Mouse (Mus musculus): ENCODE measurements around the gene Kcnj8. TPM values are rescaled to one million over a fixed set of nuclear protein-coding genes. Genes with fewer than 3 reads are reported as not detected.
A peak's percentile ranks its signal among the peaks of the same experiment; 100 is the strongest.

Gene Kcnj8
- polyA plus RNA-seq, 1 experiment from 2014 or later, result 7.5 TPM

GRCm38 (mm10) chr6:142545132-142545531, 26.3 kb downstream of the Kcnj8 start:
- Histone ChIP-seq H3K4me2 (peak overlapping the region; percentile 46), H3K27me3 (replicated peaks) (no peaks in the 10 kb centered on the region), H3K4me1 (peaks cover 23% of the 10 kb centered on the region), H3K9me3 (no peaks in the 10 kb centered on the region), H3K9ac (no peak overlapping the region), H3K36me3 (no peaks in the 10 kb centered on the region), H3K4me3 (no peak overlapping the region; the same call in 1 of the 2 replicates), H3K27ac (replicated peaks) (peak overlapping the region; percentile 65)
- WGBS, result 46% methylated on average over 14 of the region's 14 CpGs
- ATAC-seq (ENCODE audit: extremely low read depth, insufficient number of reproducible peaks, low FRiP score, low TSS enrichment), result peak; percentile 42; the same call in 1 of the 2 replicates

DNA sequence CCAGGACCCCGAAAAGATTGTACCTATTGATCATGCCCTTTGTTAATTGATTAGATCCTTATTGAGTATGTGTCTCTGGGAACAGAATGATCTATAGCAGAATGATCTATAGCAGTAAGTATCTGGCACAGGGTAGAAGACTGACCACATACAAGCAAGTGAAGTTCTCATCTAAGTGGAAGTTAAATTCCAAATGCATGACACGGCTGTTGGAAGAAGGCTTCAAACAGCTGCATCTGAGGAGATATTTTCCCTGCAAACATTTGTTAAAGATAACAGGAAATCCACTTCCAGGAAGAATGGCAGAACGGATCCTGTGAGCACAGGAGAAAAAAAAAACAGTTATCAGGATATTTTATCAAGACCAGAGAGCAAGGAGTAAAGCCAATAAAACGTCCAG, 27.8 kb downstream of the Kcnj8 start:
- ATAC-seq (ENCODE audit: extremely low read depth, insufficient number of reproducible peaks, low FRiP score, low TSS enrichment), result no peak
- WGBS, result 45% methylated on average over 4 of the region's 4 CpGs
- no peaks in the 10 kb centered on the region for H3K36me3 ChIP-seq

DNA sequence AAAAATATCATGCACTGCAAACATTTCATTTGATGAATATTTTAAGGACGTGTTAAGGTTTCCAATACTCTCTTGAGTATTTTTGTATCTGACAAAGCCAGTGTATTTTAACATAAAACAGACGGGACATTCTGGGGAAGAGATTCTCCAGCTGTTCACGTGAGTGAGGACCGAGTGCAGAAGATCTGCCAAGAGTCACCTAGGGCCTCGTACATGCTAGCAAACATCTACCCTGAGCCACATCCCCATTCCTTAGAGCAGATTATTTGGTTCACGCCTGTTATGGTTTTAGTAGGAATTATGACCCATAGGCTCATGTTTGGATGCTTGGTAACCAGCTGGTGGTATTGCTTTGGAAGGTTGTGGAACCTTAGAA, 28.6 kb downstream of the Kcnj8 start:
- WGBS, result 61% methylated on average over 6 of the region's 6 CpGs
- Histone ChIP-seq H3K9ac (no peak overlapping the region), H3K4me3 (no peak overlapping the region), H3K9me3 (no peaks in the 10 kb centered on the region), H3K4me1 (peaks cover 31% of the 10 kb centered on the region), H3K27ac (replicated peaks) (no peak overlapping the region; the same call in 1 of the 2 replicates), H3K36me3 (no peaks in the 10 kb centered on the region), H3K4me2 (no peak overlapping the region), H3K27me3 (replicated peaks) (no peaks in the 10 kb centered on the region)
- no peak for ATAC-seq (ENCODE audit: extremely low read depth, insufficient number of reproducible peaks, low FRiP score, low TSS enrichment)

More for the DNA sequence above, 27.8 kb downstream of the Kcnj8 start:
- Histone ChIP-seq H3K9ac (no peak overlapping the region), H3K27ac (replicated peaks) (no peak overlapping the region), H3K4me2 (no peak overlapping the region), H3K4me1 (peaks cover 25% of the 10 kb centered on the region), H3K4me3 (no peak overlapping the region), H3K9me3 (no peaks in the 10 kb centered on the region), H3K27me3 (replicated peaks) (no peaks in the 10 kb centered on the region)

GRCm38 (mm10) chr6:142542082-142542799, 29.2 kb downstream of the Kcnj8 start:
- H3K9me3 ChIP-seq, result no peaks in the 10 kb centered on the region
- no peak overlapping the region for H3K4me3 ChIP-seq
- no peak overlapping the region for H3K27ac ChIP-seq (replicated peaks)
- H3K9ac ChIP-seq, result no peak overlapping the region
- ATAC-seq (ENCODE audit: extremely low read depth, insufficient number of reproducible peaks, low FRiP score, low TSS enrichment), result no peak
- H3K36me3 ChIP-seq, result no peaks in the 10 kb centered on the region
- no peaks in the 10 kb centered on the region for H3K27me3 ChIP-seq (replicated peaks)
- H3K4me1 ChIP-seq, result peaks cover 31% of the 10 kb centered on the region
- no peak overlapping the region for H3K4me2 ChIP-seq
- 70% methylated on average over 8 of the region's 8 CpGs for WGBS

GRCm38 (mm10) chr6:142540561-142541160, 30.8 kb downstream of the Kcnj8 start:
- H3K4me3 ChIP-seq, result no peak overlapping the region
- no peak overlapping the region for H3K9ac ChIP-seq
- H3K27ac ChIP-seq (replicated peaks), result no peak overlapping the region
- WGBS, result 68% methylated on average over 10 of the region's 10 CpGs
- H3K36me3 ChIP-seq, result no peaks in the 10 kb centered on the region
- no peaks in the 10 kb centered on the region for H3K27me3 ChIP-seq (replicated peaks)
- H3K4me2 ChIP-seq, result no peak overlapping the region
- H3K9me3 ChIP-seq, result no peaks in the 10 kb centered on the region
- peaks cover 31% of the 10 kb centered on the region for H3K4me1 ChIP-seq
- no peak for ATAC-seq (ENCODE audit: extremely low read depth, insufficient number of reproducible peaks, low FRiP score, low TSS enrichment)

GRCm38 (mm10) chr6:142540131-142540530, 31.3 kb downstream of the Kcnj8 start:
- Histone ChIP-seq H3K4me2 (no peak overlapping the region), H3K27me3 (replicated peaks) (no peaks in the 10 kb centered on the region), H3K9me3 (no peaks in the 10 kb centered on the region), H3K9ac (no peak overlapping the region), H3K36me3 (no peaks in the 10 kb centered on the region), H3K4me3 (no peak overlapping the region), H3K27ac (replicated peaks) (no peak overlapping the region), H3K4me1 (peaks cover 30% of the 10 kb centered on the region)
- ATAC-seq (ENCODE audit: extremely low read depth, insufficient number of reproducible peaks, low FRiP score, low TSS enrichment), result no peak
- 68% methylated on average over 5 of the region's 5 CpGs for WGBS

DNA sequence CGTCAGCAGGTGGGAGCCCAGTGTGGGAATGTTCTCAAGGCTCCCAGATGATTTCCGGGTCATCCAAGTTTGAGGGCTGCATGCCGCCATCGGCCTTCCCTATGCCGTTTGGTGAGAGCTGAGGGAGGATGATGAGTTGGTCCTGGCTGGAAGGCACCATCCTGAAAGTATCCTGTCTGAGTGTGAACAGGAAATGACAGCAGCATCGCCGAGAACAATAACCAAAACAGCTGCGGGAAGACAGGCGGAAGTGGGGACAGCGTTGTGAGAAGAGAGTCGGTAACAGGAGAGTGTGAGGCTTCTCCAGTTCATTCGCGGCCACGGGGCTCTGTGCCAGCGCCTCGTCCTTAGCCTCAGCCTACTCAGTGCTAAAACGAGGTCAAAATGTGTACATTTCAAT, 32.9 kb downstream of the Kcnj8 start:
- 0 out of 2 replicates have a peak overlapping the region, but pooled peaks have one; percentile 20 for H3K27ac ChIP-seq (replicated peaks)
- H3K4me2 ChIP-seq, result no peak overlapping the region
- H3K4me1 ChIP-seq, result peaks cover 20% of the 10 kb centered on the region
- WGBS, result 56% methylated on average over 17 of the region's 17 CpGs
- H3K36me3 ChIP-seq, result no peaks in the 10 kb centered on the region
- no peak overlapping the region for H3K9ac ChIP-seq
- H3K27me3 ChIP-seq (replicated peaks), result no peaks in the 10 kb centered on the region
- no peak for ATAC-seq (ENCODE audit: extremely low read depth, insufficient number of reproducible peaks, low FRiP score, low TSS enrichment)
- no peaks in the 10 kb centered on the region for H3K9me3 ChIP-seq
- no peak overlapping the region for H3K4me3 ChIP-seq

DNA sequence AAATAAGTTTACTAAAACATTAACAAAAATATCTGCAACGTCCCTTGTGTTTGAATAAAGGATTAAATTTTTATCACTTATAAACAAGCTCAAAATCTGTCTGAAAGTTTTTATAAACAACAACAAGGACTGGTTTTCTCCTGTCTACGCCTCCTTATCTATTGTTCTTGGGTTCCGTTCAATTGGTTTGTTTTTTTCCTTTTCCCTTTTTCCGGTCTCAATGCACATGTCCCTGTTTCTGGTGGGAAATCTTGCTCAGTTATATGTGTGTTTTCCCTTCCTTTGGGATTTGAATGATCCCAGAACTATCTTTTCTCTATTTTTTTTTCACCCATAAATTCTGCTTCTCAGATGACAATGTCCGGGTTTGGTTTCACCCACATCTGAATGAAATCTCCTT, 38.0 kb downstream of the Kcnj8 start:
- Histone ChIP-seq H3K9me3 (no peaks in the 10 kb centered on the region), H3K27ac (replicated peaks) (0 out of 2 replicates have a peak overlapping the region, but pooled peaks have one; percentile 56), H3K4me2 (no peak overlapping the region), H3K36me3 (no peaks in the 10 kb centered on the region), H3K4me3 (no peak overlapping the region), H3K4me1 (peaks cover 10% of the 10 kb centered on the region; the same call in 1 of the 2 replicates), H3K9ac (no peak overlapping the region), H3K27me3 (replicated peaks) (no peaks in the 10 kb centered on the region)
- ATAC-seq (ENCODE audit: extremely low read depth, insufficient number of reproducible peaks, low FRiP score, low TSS enrichment), result no peak
- WGBS, result 58% methylated on average over 5 of the region's 5 CpGs

- 83% methylated on average over 2 of the region's 2 CpGs for WGBS
- no peak for ATAC-seq (ENCODE audit: extremely low read depth, insufficient number of reproducible peaks, low FRiP score, low TSS enrichment)
- peak overlapping the region; percentile 56; the same call in 1 of the 2 replicates for H3K27ac ChIP-seq (replicated peaks)
Measured at GRCm38 (mm10) chr6:142532686-142533085, 38.7 kb downstream of the Kcnj8 start.

GRCm38 (mm10) chr6:142532141-142532540, 39.3 kb downstream of the Kcnj8 start:
- H3K36me3 ChIP-seq, result no peaks in the 10 kb centered on the region
- no peak overlapping the region for H3K4me3 ChIP-seq
- no peak overlapping the region for H3K27ac ChIP-seq (replicated peaks)
- ATAC-seq (ENCODE audit: extremely low read depth, insufficient number of reproducible peaks, low FRiP score, low TSS enrichment), result no peak
- H3K9ac ChIP-seq, result no peak overlapping the region
- H3K4me1 ChIP-seq, result peaks cover 15% of the 10 kb centered on the region; the same call in 1 of the 2 replicates
- no peaks in the 10 kb centered on the region for H3K27me3 ChIP-seq (replicated peaks)
- H3K4me2 ChIP-seq, result no peak overlapping the region
- WGBS, result 85% methylated on average over 17 of the region's 17 CpGs
- no peaks in the 10 kb centered on the region for H3K9me3 ChIP-seq

More at GRCm38 (mm10) chr6:142532686-142533085, 38.7 kb downstream of the Kcnj8 start:
- no peak overlapping the region for H3K4me3 ChIP-seq
- H3K36me3 ChIP-seq, result no peaks in the 10 kb centered on the region
- no peak overlapping the region for H3K4me2 ChIP-seq
- peaks cover 10% of the 10 kb centered on the region; the same call in 1 of the 2 replicates for H3K4me1 ChIP-seq
- no peaks in the 10 kb centered on the region for H3K9me3 ChIP-seq
- H3K27me3 ChIP-seq (replicated peaks), result no peaks in the 10 kb centered on the region
- H3K9ac ChIP-seq, result no peak overlapping the region

DNA sequence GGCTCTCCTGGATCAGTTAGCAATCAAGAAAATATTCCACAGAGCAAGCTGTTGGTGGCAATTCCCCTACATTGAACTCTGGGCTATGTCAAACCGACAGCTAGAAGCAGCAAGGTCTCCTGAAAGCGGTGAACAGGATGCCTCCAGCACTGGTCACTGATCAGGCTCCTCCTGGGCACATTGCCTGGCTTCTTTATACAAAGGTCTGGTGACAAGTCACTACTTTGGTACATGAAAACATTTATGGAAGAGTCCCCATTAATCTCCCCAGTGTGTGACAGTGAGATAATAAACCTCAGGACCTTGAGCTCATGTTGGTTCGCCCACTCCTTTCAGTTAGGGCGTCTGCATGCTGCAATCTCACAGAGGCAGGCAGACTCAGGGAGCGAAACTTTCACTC, 41.0 kb downstream of the Kcnj8 start:
- H3K27ac ChIP-seq (replicated peaks), result no peak overlapping the region
- peaks cover 18% of the 10 kb centered on the region; the same call in 1 of the 2 replicates for H3K4me1 ChIP-seq
- 44% methylated on average over 5 of the region's 5 CpGs for WGBS
- no peaks in the 10 kb centered on the region for H3K9me3 ChIP-seq
- H3K9ac ChIP-seq, result no peak overlapping the region
- peak; percentile 31; the same call in 1 of the 2 replicates for ATAC-seq (ENCODE audit: extremely low read depth, insufficient number of reproducible peaks, low FRiP score, low TSS enrichment)
- H3K4me2 ChIP-seq, result no peak overlapping the region
- H3K36me3 ChIP-seq, result no peaks in the 10 kb centered on the region
- H3K4me3 ChIP-seq, result no peak overlapping the region
- no peaks in the 10 kb centered on the region for H3K27me3 ChIP-seq (replicated peaks)

Data from heart, embryonic 13.5 days (tissue).